Mouse (Mus musculus): ENCODE measurements at regions not wholly inside any gene's neighbourhood (a gene's known extent, or its start where the extent isn't known, plus 50 kb on each side); places are given as distances from the start of the nearest gene placed in this dataset.

DNA sequence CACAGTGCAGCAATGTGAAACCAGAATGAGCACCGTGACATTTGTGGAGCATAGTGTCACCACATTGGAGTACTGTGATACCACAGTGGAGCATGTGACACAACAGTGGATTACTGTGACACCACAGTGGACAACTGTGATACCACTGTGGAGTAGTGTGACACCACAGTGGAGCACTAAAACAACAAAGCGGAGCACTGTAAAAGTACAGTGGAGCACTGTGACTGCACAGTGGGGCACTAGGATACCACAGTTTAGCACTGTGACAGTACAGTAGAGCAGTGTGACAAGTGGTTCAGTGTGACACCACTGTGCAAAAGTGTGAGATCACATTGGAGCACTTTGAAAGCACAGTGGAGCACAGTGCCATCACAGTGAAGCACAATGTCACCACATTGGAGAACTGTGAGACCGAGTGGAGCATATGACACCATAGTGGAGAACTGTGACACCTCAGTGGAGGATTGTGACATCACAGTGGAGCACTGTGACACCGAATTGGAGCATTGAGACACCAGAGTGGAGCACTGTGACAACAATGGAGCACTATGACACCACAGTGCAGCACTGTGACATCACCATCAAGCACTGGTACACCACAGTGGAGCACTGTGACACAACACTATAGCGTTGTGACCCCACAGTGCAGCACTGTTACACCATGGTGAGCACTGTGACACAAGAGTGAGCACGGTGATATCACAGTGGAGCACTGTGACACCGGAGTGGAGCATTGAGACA lies 86.6 kb upstream of the Vmn1r2 start:
- TF ChIP-seq CTCF (IDR thresholded peaks at IDR 0.05; ENCODE audit: borderline replicate concordance, extremely low read depth, insufficient read depth, insufficient read length) (no peak), POLR2A (IDR thresholded peaks at IDR 0.05; ENCODE audit: borderline replicate concordance, extremely low read depth, insufficient read depth, insufficient read length, poor library complexity, severe bottlenecking) (no peak)

Measured in brain, embryonic 14.5 days (tissue).